Mouse (Mus musculus) naive thymus-derived CD4-positive, alpha-beta T cell, adult 5 months (primary cell): ENCODE data around the gene Gm13043. TPM values are rescaled to one million over a fixed set of nuclear protein-coding genes. Genes with fewer than 3 reads are reported as not detected.

Experiments
- polyA plus RNA-seq: library from polyadenylated mRNA; unstranded; fragments of 100-300 nt; shearing (Covaris generic); gene quantifications from one replicate; pipeline ENCODE4 v1.2.1, GENCODE M21; 2017

Gm13043 gene
- polyA plus RNA-seq, result not detected

DNA sequence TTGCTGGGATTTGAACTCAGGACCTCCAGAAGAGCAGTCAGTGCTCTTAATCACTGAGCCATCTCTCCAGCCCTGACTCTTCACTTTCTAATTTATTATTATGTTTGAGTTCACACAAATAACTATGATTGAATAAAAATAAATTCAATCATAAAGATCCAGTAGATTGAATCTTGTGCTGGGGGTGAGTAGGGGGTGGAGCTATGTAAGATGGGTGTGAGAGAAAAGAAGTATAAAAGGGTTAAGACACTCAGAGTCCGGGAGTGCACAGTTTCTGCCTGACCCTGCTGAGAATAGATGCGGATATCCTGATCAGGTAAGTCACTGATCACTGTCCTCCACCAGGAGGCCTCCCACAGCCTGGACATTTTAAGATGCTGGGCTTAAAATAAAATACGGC lies at the start of gene Gm13043:
Gm13043 (plus strand) TSS at position 301 of the 400 bp plus-strand sequence.

DNA sequence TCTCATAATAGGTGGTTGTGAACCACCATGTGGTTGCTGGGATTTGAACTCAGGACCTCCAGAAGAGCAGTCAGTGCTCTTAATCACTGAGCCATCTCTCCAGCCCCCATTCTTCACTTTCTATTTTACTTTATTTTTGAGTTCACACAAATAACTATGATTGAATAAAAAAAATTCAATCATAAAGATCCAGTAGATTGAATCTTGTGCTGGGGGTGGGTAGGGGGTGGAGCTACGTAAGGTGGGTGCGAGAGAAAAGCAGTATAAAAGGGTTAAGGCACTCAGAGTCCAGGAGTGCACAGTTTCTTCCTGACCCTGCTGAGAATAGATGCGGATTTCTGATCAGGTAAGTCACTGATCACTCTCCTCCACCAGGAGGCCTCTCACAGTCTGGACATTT lies 24.5 kb downstream of the Gm13043 start, which contains the start of gene Gm13040:
Gm13040 (plus strand) TSS at position 301 of the 400 bp plus-strand sequence.

DNA sequence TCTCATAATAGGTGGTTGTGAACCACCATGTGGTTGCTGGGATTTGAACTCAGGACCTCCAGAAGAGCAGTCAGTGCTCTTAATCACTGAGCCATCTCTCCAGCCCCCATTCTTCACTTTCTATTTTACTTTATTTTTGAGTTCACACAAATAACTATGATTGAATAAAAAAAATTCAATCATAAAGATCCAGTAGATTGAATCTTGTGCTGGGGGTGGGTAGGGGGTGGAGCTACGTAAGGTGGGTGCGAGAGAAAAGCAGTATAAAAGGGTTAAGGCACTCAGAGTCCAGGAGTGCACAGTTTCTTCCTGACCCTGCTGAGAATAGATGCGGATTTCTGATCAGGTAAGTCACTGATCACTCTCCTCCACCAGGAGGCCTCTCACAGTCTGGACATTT lies 40.3 kb downstream of the Gm13043 start, which contains the start of the genes BC080695 and Gm13057:
BC080695 (plus strand) TSS at position 301 of the 400 bp plus-strand sequence.
Gm13057 (plus strand) TSS at position 310 of the 400 bp plus-strand sequence.

Other genes with a start within 250 kb of the Gm13043 start
- not detected for gene Pdpn, start 211.8 kb upstream of the Gm13043 start, polyA plus RNA-seq
- not detected for gene Lrrc38, start 161.6 kb upstream of the Gm13043 start, polyA plus RNA-seq
- gene Pramel1, start 116.9 kb upstream of the Gm13043 start, polyA plus RNA-seq, result not detected
- gene Pramef8, start 98.9 kb upstream of the Gm13043 start, polyA plus RNA-seq, result 38.1 TPM
- not detected for gene Oog4, start 61.0 kb upstream of the Gm13043 start, polyA plus RNA-seq
- gene Gm13040, start 24.6 kb downstream of the Gm13043 start, polyA plus RNA-seq, result not detected
- 0.24 TPM for gene BC080695, start 40.4 kb downstream of the Gm13043 start, polyA plus RNA-seq
- gene Gm13057, start 40.4 kb downstream of the Gm13043 start, polyA plus RNA-seq, result not detected
- gene Gm13083, start 103.7 kb downstream of the Gm13043 start, polyA plus RNA-seq, result not detected
- not detected for gene Gm13088, start 145.9 kb downstream of the Gm13043 start, polyA plus RNA-seq
- gene Gm13089, start 191.4 kb downstream of the Gm13043 start, polyA plus RNA-seq, result not detected
- not detected for gene Gm13078, start 208.1 kb downstream of the Gm13043 start, polyA plus RNA-seq